Mouse (Mus musculus): ENCODE data around the gene Itgb3bp.

GRCm38 (mm10) chr4:99828337-99828736, 101.3 kb downstream of the Itgb3bp start:
- TF ChIP-seq CTCF (IDR thresholded peaks at IDR 0.05; ENCODE audit: borderline replicate concordance, control insufficient read depth, extremely low read depth, insufficient read depth, low read length, poor library complexity) (no peak), POLR2A (IDR thresholded peaks at IDR 0.05; ENCODE audit: control insufficient read depth, extremely low read depth, insufficient read depth, low read length, poor library complexity) (no peak)

Measured in thymus, adult 2 months (tissue).